Mouse (Mus musculus): ENCODE measurements at regions not wholly inside any gene's neighbourhood (a gene's known extent, or its start where the extent isn't known, plus 50 kb on each side); places are given as distances from the start of the nearest gene placed in this dataset.

DNA sequence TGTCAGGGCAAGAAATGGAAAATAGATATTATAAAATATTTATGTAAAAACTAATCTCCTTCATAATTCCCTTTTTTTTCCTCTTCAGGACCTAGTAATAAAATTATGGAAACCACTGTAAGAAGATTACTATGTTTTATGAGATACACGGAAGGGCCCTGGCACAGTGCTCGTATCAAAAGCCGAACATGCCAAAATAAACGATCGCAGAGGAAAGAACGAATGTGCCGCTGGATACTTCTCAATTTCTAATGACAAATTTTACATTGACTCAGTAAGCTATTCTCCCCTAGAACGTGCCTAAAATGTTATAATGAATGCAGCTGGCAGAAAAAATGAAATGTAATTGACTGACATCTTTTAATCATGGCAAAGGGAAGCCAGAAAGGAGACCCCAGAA lies 257.4 kb upstream of the Daam1 start:
- DNase-seq (ENCODE audit: low spot score) = no peak

GRCm38 (mm10) chr12:71574685-71575084 lies 256.2 kb upstream of the Daam1 start:
- no peak for DNase-seq (ENCODE audit: low spot score)

- DNase-seq (ENCODE audit: low spot score) = peak; percentile 4
Observed at GRCm38 (mm10) chr12:71577349-71577748, 253.5 kb upstream of the Daam1 start.

GRCm38 (mm10) chr12:71578006-71578405 lies 252.9 kb upstream of the Daam1 start:
- no peak for DNase-seq (ENCODE audit: low spot score)

DNA sequence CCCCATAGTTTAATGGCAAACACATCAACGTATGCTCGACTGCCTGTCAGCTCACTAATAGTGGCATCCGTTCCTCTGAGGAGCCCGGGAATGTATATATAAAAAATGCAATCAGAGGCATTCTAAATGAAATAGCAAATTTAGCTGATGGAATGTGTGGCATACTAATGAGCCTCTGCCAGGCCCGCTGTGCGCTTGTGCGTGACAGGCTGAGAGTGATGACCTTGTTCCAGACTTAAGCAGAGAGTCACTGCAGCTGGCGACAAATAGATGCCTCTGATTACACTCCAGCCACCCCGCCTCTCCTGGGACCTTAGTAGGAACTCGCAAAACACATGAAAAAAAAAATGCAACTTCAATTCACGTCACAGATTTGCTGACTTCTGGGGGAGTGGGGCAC lies 252.0 kb upstream of the Daam1 start:
- no peak for DNase-seq (ENCODE audit: low spot score)

- no peak for DNase-seq (ENCODE audit: low spot score)
Observed at GRCm38 (mm10) chr12:71580532-71581290, 250.2 kb upstream of the Daam1 start.

- DNase-seq (ENCODE audit: low spot score) = no peak
Observed at GRCm38 (mm10) chr12:71584618-71585017, 246.3 kb upstream of the Daam1 start.

DNA sequence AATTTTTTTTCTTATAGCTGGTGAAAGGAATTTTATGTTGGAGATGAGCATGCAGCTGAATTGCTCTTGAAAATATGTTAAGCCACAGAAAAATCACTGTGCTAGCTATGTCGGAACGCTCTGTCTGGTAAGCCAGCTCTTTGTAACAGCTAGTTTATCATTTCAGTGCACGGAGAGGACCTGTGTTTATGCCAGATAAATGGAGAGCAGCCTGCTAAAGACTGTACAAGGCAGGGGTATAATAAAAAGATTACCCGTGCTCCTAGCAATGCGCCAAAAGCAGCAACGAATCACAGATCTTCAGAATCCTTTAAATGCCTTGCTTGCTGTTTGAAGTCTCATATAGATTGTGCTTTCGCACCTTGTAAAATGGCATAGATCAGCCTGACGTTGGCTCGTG lies 232.2 kb upstream of the Daam1 start:
- DNase-seq (ENCODE audit: low spot score) = no peak

DNA sequence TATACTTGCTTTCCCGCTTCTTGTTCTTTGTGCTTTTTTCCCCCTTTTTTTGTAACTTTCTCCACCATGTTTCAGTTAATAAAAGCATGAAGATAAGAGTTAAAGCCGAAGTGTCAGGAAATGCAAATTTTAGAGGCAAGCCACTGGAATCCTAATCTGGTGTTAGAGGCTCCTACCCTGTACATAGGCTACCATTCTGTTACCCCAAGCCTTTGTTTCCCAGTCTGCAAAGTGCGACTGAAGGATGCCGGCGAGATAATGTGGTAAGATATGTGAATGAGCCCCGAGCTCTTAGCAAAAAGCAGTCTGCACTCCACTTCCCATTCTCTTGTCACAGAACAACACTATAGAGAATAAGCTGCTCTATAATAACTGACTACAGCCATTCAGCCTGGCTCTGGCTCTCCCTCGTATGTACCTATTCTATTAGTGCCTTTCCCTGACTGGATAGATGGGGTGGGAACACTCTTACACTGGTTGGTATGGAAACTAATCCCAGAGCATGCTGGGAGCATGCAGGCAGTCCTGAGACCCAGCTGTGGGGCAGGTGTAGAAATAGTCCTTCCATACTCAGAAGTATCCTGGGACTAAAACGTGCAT lies 229.7 kb upstream of the Daam1 start:
- no peak for DNase-seq (ENCODE audit: low spot score)

- no peak for DNase-seq (ENCODE audit: low spot score)
Observed at GRCm38 (mm10) chr12:71603136-71603535, 227.7 kb upstream of the Daam1 start.

- no peak for DNase-seq (ENCODE audit: low spot score)
Observed at GRCm38 (mm10) chr12:71606366-71606765, 224.5 kb upstream of the Daam1 start.

GRCm38 (mm10) chr12:71607966-71608365 lies 222.9 kb upstream of the Daam1 start:
- DNase-seq (ENCODE audit: low spot score) = no peak

- no peak for DNase-seq (ENCODE audit: low spot score)
Observed at GRCm38 (mm10) chr12:71613326-71613725, 217.6 kb upstream of the Daam1 start.

DNA sequence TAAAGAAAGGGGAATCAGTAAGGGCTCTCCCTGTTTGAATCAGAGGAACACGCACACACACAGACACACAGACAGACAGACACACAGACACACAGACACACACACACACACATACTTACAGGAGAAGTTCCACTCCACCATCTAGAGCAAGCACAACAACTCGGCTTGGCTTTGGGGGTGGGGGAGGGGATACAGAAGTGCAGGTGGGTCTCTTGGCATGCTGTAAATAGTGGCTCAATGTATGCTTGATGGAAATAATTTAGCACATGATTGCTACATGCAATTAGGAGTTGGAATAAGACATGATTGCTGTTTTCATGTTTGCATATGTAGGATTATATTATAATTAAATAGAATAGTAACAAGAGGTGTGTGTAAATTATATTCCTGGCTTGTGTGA lies 215.9 kb upstream of the Daam1 start:
- DNase-seq (ENCODE audit: low spot score) = no peak

- DNase-seq (ENCODE audit: low spot score) = no peak
Observed at GRCm38 (mm10) chr12:71615383-71615782, 215.5 kb upstream of the Daam1 start.

DNA sequence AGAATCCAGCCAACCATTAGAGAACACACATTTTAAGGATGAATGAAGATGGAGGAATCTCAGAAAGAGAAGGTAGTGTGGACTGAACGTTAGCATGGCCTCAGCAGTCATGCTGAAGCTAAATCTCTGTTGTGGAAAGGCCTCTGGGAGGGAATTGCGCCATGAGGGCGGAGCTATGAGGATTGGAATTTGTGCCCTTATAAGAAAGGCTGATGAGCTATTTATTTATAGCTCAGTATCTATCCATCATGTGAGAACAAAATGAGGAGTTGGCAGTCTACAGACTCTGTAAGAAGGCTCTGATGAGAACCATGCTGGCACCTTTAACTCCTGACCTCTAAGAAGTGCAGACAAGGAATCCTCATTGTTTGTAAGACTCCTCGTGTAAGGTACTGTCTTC lies 214.8 kb upstream of the Daam1 start:
- no peak for DNase-seq (ENCODE audit: low spot score)

DNA sequence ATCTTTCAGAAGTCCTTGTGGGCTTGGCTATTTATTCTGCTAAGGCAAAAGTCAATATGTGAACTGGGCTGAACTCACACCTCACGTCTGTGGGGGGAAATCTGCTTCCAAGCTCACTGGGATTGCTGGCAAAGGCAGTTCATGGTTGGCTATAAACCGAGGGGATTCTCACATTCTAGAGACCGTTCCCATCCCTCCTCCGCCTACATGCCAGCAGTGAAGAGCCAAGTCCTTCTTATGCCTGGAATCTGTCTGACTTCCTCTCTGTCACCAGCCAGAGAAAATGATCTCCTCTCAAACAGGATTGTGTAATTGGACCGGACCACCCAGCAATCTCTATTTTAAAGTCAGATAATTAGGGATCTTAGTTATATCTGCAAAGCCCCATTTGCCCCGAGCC lies 212.4 kb upstream of the Daam1 start:
- DNase-seq (ENCODE audit: low spot score) = no peak

GRCm38 (mm10) chr12:71618956-71619355 lies 211.9 kb upstream of the Daam1 start:
- no peak for DNase-seq (ENCODE audit: low spot score)

DNA sequence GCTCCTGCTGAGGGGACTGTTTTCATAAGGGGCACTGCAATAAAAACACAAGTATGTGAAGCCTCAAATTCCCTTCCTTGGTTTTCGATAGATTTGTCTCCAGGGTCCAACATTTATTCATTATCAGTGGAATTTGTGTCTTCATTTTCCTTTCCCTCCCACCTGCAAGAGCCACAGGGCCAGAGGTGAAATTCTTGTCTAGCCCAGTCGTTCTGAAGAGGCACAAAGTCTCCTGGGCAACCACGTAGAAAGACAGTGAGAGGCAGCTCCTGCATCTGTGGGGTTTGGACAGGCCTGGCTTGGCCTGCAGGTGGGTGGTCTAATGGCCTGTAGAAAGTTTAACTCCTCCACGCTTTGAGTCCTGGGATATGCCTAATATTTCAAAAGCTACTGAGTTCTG lies 211.3 kb upstream of the Daam1 start:
- no peak for DNase-seq (ENCODE audit: low spot score)

GRCm38 (mm10) chr12:71621542-71621941 lies 209.3 kb upstream of the Daam1 start:
- no peak for DNase-seq (ENCODE audit: low spot score)

- DNase-seq (ENCODE audit: low spot score) = no peak
Observed at GRCm38 (mm10) chr12:71622761-71623160, 208.1 kb upstream of the Daam1 start.

GRCm38 (mm10) chr12:71623271-71623670 lies 207.6 kb upstream of the Daam1 start:
- no peak for DNase-seq (ENCODE audit: low spot score)

DNA sequence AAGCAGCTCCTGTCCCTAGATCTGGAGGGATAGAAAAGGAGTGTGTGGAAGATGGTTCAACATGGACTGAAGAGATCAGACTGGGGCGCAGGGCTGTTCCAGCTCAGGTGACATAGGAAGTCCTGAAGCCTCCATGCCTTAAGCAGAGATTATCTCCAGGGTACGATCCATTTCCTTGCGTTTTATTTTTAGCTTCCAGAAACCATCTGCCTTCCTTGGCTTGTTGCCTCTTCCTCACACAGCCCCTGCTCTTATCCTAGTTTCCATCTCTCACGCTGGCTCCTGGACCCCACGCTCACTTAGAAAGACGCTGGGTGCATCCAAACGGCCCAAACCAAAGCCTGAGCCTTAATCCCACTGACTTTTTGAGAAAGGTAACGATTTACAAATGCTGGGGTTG lies 206.8 kb upstream of the Daam1 start:
- DNase-seq (ENCODE audit: low spot score) = no peak

DNA sequence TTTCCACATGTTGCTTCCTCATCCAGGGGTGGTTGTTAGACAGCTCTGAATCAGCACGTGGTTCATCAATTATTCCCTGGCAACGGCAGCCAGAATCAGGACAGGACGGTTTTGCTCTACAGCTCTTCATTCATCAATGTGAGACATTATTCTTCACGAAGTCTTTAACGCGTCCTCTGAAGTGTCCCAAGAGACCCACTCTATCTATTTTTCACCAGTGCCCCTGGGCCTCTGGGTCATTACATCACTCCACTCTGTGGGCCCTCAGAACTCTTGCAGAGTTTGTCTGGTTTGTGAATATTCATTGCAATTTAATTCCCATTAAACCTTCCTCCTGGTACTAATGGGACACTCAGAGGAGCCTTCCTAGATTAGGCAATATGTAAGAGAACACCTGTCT lies 206.2 kb upstream of the Daam1 start:
- no peak for DNase-seq (ENCODE audit: low spot score)

Data from T-cell, adult 2 months (primary cell).